In genomic region chr12:100515493-100515892, GRCm38 (mm10) we compare ENCODE assay signal across 21 mouse cellular contexts.
"Had no signal": no experiment of that assay in that cellular context is flagged by ENCODE, and none has a peak within 500 bp of the region (broad histone marks: within the 10 kb centered on the region; RNA-seq: fewer than 3 reads in every experiment).

No protein-coding gene starts in this region.

- H3K9me3 ChIP-seq: heart, embryonic 10.5 days; heart, embryonic 12.5 days; hindbrain, embryonic 10.5 days; hindbrain, embryonic 12.5 days; intestine, embryonic 15.5 days; limb, embryonic 15.5 days; liver, embryonic 12.5 days had no signal

- H3K27me3 ChIP-seq: heart, embryonic 12.5 days; hindbrain, embryonic 12.5 days; intestine, embryonic 15.5 days; limb, embryonic 13.5 days; limb, embryonic 15.5 days had no signal

- H3K27ac ChIP-seq: heart, embryonic 10.5 days; hindbrain, embryonic 10.5 days; hindbrain, embryonic 12.5 days; hindbrain, embryonic 14.5 days; intestine, embryonic 15.5 days; limb, embryonic 13.5 days; limb, embryonic 15.5 days; liver, embryonic 12.5 days; liver, embryonic 14.5 days had no signal

- H3K9ac ChIP-seq: heart, embryonic 12.5 days; hindbrain, embryonic 12.5 days; hindbrain, embryonic 14.5 days; intestine, embryonic 15.5 days; limb, embryonic 13.5 days; limb, embryonic 15.5 days; liver, embryonic 12.5 days; liver, embryonic 14.5 days had no signal

- ATAC-seq: hindbrain, embryonic 16.5 days; inflammation-experienced regulatory T-cells, adult 6 months; intestine, embryonic 15.5 days; intestine, postnatal 0 days; liver, embryonic 12.5 days had no signal

- DNase-seq: gastrocnemius, postnatal 14 days; heart, postnatal 10 days; heart, postnatal 4 days; kidney, postnatal 4 days; layer of hippocampus, adult 9-11 months; layer of hippocampus, postnatal 36 days; left cerebral cortex, postnatal 4 days; lung, adult 18-20 months had no signal

- H3K36me3 ChIP-seq: intestine, embryonic 15.5 days had no signal

- H3K4me2 ChIP-seq: heart, embryonic 12.5 days; hindbrain, embryonic 12.5 days; hindbrain, embryonic 14.5 days; intestine, embryonic 15.5 days; limb, embryonic 13.5 days; limb, embryonic 15.5 days; liver, embryonic 12.5 days had no signal

- H3K4me3 ChIP-seq: heart, embryonic 10.5 days; heart, embryonic 12.5 days; hindbrain, embryonic 10.5 days; hindbrain, embryonic 12.5 days; intestine, embryonic 15.5 days; limb, embryonic 13.5 days; limb, embryonic 15.5 days; liver, embryonic 12.5 days had no signal
